Mouse (Mus musculus): Measurements from ENCODE around the gene Mansc1. TPM values are rescaled to one million over a fixed set of nuclear protein-coding genes. Genes with fewer than 3 reads are reported as not detected.

The Mansc1 gene
- total and polyA plus RNA-seq, 2 experiments from 2014 or later: 2.2 to 3.8 TPM

DNA sequence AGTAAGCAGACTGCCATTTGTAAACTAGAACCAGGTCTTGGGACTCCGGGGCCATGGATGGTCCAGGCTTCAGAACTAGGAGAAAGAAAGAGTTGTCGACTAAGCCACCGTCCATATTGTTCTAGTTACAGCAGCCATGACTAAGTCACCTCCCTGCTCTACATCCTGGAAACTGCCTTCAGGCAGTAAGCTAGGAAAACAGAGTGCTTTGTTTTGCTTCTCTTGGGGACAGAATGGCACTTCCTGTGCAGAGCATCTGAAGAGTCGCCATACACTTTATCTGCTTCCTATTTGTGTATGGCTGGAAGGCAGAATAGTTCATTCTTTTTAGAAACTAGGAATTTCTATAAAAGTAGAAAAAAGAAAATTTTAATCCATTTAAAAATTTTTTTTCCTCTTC, 24.2 kb upstream of the Mansc1 start:
- Histone ChIP-seq H3K9ac (replicated peaks; ENCODE audit: low read length) (no peak overlapping the region), H3K4me1 (ENCODE audit: insufficient read depth, low read length) (no peaks in the 10 kb centered on the region), H3K27me3 (ENCODE audit: insufficient read depth, low read length) (no peaks in the 10 kb centered on the region), H3K36me3 (ENCODE audit: insufficient read depth, low read length) (no peaks in the 10 kb centered on the region), H3K4me3 (ENCODE audit: low read length) (no peak overlapping the region), H3K27ac (no peak overlapping the region), H3K9me3 (ENCODE audit: low read length) (no peaks in the 10 kb centered on the region), H3K4me2 (ENCODE audit: low read depth, low read length) (no peak overlapping the region)
- no peak for TF ChIP-seq CTCF (IDR thresholded peaks at IDR 0.05; ENCODE audit: low read depth)
- 84% methylated on average over 4 of the region's 4 CpGs for WGBS
- ATAC-seq: no peak
- no peak for DNase-seq (ENCODE audit: low spot score)

DNA sequence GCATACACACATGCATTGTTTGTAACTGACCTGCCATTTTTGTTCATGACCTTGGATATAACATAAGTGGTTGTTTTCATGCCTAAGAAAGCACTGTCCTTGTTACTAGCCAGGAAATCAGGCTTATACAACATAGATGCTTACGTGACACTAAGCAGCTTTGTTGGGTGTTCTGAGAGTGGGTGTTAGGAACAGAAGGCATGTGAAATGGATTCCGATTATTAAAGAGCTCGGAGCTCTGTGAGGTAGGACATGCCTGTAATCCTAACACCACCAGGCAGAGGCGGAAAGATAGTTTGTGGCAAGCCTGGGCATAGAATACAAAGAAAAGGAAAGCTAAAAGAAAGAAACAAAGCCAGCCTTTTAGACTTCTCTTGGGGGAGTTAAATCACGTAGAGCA, 16.1 kb upstream of the Mansc1 start:
- ATAC-seq: no peak

GRCm38 (mm10) chr6:134647621-134648020, 15.3 kb upstream of the Mansc1 start:
- TF ChIP-seq CTCF (IDR thresholded peaks at IDR 0.05; ENCODE audit: low read depth): no peak
- no peaks in the 10 kb centered on the region for H3K4me1 ChIP-seq (ENCODE audit: insufficient read depth, low read length)
- H3K27me3 ChIP-seq (ENCODE audit: insufficient read depth, low read length): no peaks in the 10 kb centered on the region
- ATAC-seq: no peak
- no peak overlapping the region for H3K4me3 ChIP-seq (ENCODE audit: low read length)
- H3K9me3 ChIP-seq (ENCODE audit: low read length): no peaks in the 10 kb centered on the region
- 23% methylated on average over 5 of the region's 5 CpGs for WGBS
- no peak for DNase-seq (ENCODE audit: low spot score)
- no peak overlapping the region for H3K9ac ChIP-seq (replicated peaks; ENCODE audit: low read length)
- H3K36me3 ChIP-seq (ENCODE audit: insufficient read depth, low read length): no peaks in the 10 kb centered on the region
- no peak overlapping the region for H3K4me2 ChIP-seq (ENCODE audit: low read depth, low read length)
- no peak overlapping the region for H3K27ac ChIP-seq

More for the DNA sequence above, 16.1 kb upstream of the Mansc1 start:
- H3K27me3 ChIP-seq (ENCODE audit: insufficient read depth, low read length): no peaks in the 10 kb centered on the region
- H3K9ac ChIP-seq (replicated peaks; ENCODE audit: low read length): no peak overlapping the region
- no peak for DNase-seq (ENCODE audit: low spot score)
- H3K36me3 ChIP-seq (ENCODE audit: insufficient read depth, low read length): no peaks in the 10 kb centered on the region
- no peak for TF ChIP-seq CTCF (IDR thresholded peaks at IDR 0.05; ENCODE audit: low read depth)
- H3K4me2 ChIP-seq (ENCODE audit: low read depth, low read length): no peak overlapping the region
- H3K4me3 ChIP-seq (ENCODE audit: low read length): no peak overlapping the region
- no peaks in the 10 kb centered on the region for H3K4me1 ChIP-seq (ENCODE audit: insufficient read depth, low read length)
- no peaks in the 10 kb centered on the region for H3K9me3 ChIP-seq (ENCODE audit: low read length)
- no peak overlapping the region for H3K27ac ChIP-seq
- 51% methylated on average over 5 of the region's 5 CpGs for WGBS

GRCm38 (mm10) chr6:134646835-134647234, 14.5 kb upstream of the Mansc1 start:
- Histone ChIP-seq H3K4me1 (ENCODE audit: insufficient read depth, low read length) (no peaks in the 10 kb centered on the region), H3K36me3 (ENCODE audit: insufficient read depth, low read length) (no peaks in the 10 kb centered on the region), H3K27me3 (ENCODE audit: insufficient read depth, low read length) (no peaks in the 10 kb centered on the region), H3K4me3 (ENCODE audit: low read length) (no peak overlapping the region), H3K9me3 (ENCODE audit: low read length) (no peaks in the 10 kb centered on the region), H3K4me2 (ENCODE audit: low read depth, low read length) (no peak overlapping the region), H3K9ac (replicated peaks; ENCODE audit: low read length) (no peak overlapping the region), H3K27ac (no peak overlapping the region)
- DNase-seq (ENCODE audit: low spot score) (no peak), ATAC-seq (no peak)
- TF ChIP-seq CTCF (IDR thresholded peaks at IDR 0.05; ENCODE audit: low read depth): no peak
- WGBS: 90% methylated on average over 6 of the region's 6 CpGs

GRCm38 (mm10) chr6:134643296-134643695, 11.0 kb upstream of the Mansc1 start:
- Histone ChIP-seq H3K4me2 (ENCODE audit: low read depth, low read length) (no peak overlapping the region), H3K4me3 (ENCODE audit: low read length) (no peak overlapping the region), H3K27me3 (ENCODE audit: insufficient read depth, low read length) (no peaks in the 10 kb centered on the region), H3K27ac (no peak overlapping the region), H3K4me1 (ENCODE audit: insufficient read depth, low read length) (no peaks in the 10 kb centered on the region), H3K36me3 (ENCODE audit: insufficient read depth, low read length) (no peaks in the 10 kb centered on the region), H3K9ac (replicated peaks; ENCODE audit: low read length) (no peak overlapping the region), H3K9me3 (ENCODE audit: low read length) (no peaks in the 10 kb centered on the region)
- TF ChIP-seq CTCF (IDR thresholded peaks at IDR 0.05; ENCODE audit: low read depth): no peak
- WGBS: 95% methylated on average over 5 of the region's 5 CpGs
- ATAC-seq: no peak
- DNase-seq (ENCODE audit: low spot score): no peak

DNA sequence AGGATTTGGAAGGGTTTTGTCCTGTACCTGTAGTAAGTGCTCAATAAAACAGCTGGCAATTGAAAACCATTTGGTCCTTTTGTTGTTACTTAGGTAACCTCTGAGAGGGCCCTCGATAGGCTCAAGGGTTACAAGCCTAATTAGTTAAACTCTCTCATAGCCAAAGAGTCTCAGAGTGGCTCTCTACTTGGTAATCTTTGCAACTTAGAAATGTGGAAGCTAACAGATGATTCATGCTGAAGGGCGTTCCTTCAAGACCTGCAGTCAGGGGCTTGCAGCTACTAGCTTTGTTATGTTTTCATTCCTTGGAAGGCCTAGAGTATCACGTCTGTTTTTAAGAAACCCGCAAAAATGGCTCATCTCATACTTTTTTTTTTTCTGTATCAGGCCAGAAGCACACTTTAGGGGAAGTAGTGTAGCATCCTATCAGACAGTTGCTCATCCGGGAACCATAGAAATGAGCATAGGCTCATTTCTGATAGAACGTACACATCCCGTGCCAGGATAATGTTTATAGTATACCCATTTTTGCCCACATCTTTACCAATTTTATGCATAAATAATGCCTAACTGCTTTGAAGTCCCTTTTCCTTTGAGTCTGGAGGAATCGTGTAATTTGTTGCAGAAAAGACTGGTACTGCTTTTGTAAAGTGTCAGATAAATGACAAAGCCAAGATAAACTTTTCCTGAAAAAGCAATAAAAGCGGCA, 9.6 kb upstream of the Mansc1 start:
- no peaks in the 10 kb centered on the region for H3K27me3 ChIP-seq (ENCODE audit: insufficient read depth, low read length)
- H3K27ac ChIP-seq: 0 out of 2 replicates have a peak overlapping the region, but pooled peaks have one; percentile 86
- no peaks in the 10 kb centered on the region for H3K9me3 ChIP-seq (ENCODE audit: low read length)
- WGBS: 79% methylated on average over 9 of the region's 9 CpGs
- TF ChIP-seq CTCF (IDR thresholded peaks at IDR 0.05; ENCODE audit: low read depth): no peak
- peak overlapping the region; percentile 87; the same call in 1 of the 2 replicates for H3K9ac ChIP-seq (replicated peaks; ENCODE audit: low read length)
- H3K4me1 ChIP-seq (ENCODE audit: insufficient read depth, low read length): no peaks in the 10 kb centered on the region
- H3K4me3 ChIP-seq (ENCODE audit: low read length): peak overlapping the region; percentile 93
- H3K36me3 ChIP-seq (ENCODE audit: insufficient read depth, low read length): no peaks in the 10 kb centered on the region
- peak overlapping the region; percentile 76 for H3K4me2 ChIP-seq (ENCODE audit: low read depth, low read length)
- no peak for DNase-seq (ENCODE audit: low spot score)
- ATAC-seq: no peak

Data from hindbrain, postnatal 0 days (tissue).